Mouse (Mus musculus) kidney, adult 2 months (tissue): ENCODE results near the gene Ap4b1. TPM values are rescaled to one million over a fixed set of nuclear protein-coding genes. Genes with fewer than 3 reads are reported as not detected.
A peak's percentile ranks its signal among the peaks of the same experiment; 100 is the strongest.
"Not testable (repeated sequence)": the region's sequence is repeated elsewhere in the genome, so short reads cannot be mapped to it uniquely, and the experiment has no call there.

ENCODE experiments used
- DNase-seq: peaks from one replicate; pipeline ENCODE4 v3.0.0; 2021
- H3K27ac ChIP-seq: fragments of 200-500 bp; 2 replicates; pipeline ENCODE4 v1.5.1; 2012; ENCODE audit warnings: low read depth, low read length, control low read depth, inconsistent platforms; ENCODE audit not compliant: insufficient read depth
- H3K27me3 ChIP-seq: fragments of 200-500 bp; replicated peaks from 2 replicates; pipeline ENCODE4 v1.6.1; 2012; ENCODE audit warnings: mild to moderate bottlenecking, moderate library complexity, low read length, inconsistent platforms; ENCODE audit not compliant: control insufficient read depth, insufficient read depth
- H3K36me3 ChIP-seq: fragments of 200-500 bp; 2 replicates; pipeline ENCODE4 v1.6.1; 2012; ENCODE audit warnings: mild to moderate bottlenecking, moderate library complexity, low read length, inconsistent platforms; ENCODE audit not compliant: control insufficient read depth, insufficient read depth
- H3K4me1 ChIP-seq: fragments of 200-500 bp; 2 replicates; pipeline ENCODE4 v1.6.1; 2011; ENCODE audit warnings: low read length; ENCODE audit not compliant: control insufficient read depth, insufficient read depth
- H3K4me3 ChIP-seq: fragments of 200-500 bp; 2 replicates; pipeline ENCODE4 v1.5.1; 2011; ENCODE audit warnings: mild to moderate bottlenecking, low read depth, low read length, control low read depth; ENCODE audit not compliant: insufficient read depth
- CTCF ChIP-seq: fragments of 200-500 bp; conservative IDR thresholded peaks from 2 replicates; pipeline ENCODE4 v1.5.1; 2011; ENCODE audit warnings: low read depth, mild to moderate bottlenecking, control low read depth, low read length, moderate library complexity, mixed read lengths; ENCODE audit not compliant: insufficient read depth, insufficient read length
- POLR2A ChIP-seq: fragments of 200-500 bp; IDR thresholded peaks from one replicate; pipeline ENCODE4 v1.6.1; 2011; ENCODE audit warnings: low read depth, low read length, control low read depth
- WGBS: fragments of 180-500 bp; shearing (Covaris S2); methylation state at CpG from one replicate; pipeline ENCODE4 v1.1.7; 2018; 5-methylcytosine and 5-hydroxymethylcytosine counted together
- polyA plus RNA-seq: library from polyadenylated mRNA; depleted of rRNA; stranded (reverse); fragments of >200 nt; gene quantifications from 2 replicates; pipeline ENCODE4 v1.2.3, GENCODE M21; 2012

The Ap4b1 gene
- polyA plus RNA-seq, 1 experiment: 15.7 TPM

GRCm38 (mm10) chr3:103789891-103790345 is 19.4 kb upstream of the Ap4b1 start:
- Histone ChIP-seq H3K4me1 (peaks cover 33% of the 10 kb centered on the region), H3K36me3 (no peaks in the 10 kb centered on the region), H3K4me3 (peak overlapping the region; percentile 94), H3K27me3 (no peaks in the 10 kb centered on the region), H3K27ac (peak overlapping the region; percentile 69)
- DNase-seq: peak; percentile 67
- TF ChIP-seq POLR2A (no peak), CTCF (no peak)
- WGBS: 1% methylated on average over 14 of the region's 14 CpGs

DNA sequence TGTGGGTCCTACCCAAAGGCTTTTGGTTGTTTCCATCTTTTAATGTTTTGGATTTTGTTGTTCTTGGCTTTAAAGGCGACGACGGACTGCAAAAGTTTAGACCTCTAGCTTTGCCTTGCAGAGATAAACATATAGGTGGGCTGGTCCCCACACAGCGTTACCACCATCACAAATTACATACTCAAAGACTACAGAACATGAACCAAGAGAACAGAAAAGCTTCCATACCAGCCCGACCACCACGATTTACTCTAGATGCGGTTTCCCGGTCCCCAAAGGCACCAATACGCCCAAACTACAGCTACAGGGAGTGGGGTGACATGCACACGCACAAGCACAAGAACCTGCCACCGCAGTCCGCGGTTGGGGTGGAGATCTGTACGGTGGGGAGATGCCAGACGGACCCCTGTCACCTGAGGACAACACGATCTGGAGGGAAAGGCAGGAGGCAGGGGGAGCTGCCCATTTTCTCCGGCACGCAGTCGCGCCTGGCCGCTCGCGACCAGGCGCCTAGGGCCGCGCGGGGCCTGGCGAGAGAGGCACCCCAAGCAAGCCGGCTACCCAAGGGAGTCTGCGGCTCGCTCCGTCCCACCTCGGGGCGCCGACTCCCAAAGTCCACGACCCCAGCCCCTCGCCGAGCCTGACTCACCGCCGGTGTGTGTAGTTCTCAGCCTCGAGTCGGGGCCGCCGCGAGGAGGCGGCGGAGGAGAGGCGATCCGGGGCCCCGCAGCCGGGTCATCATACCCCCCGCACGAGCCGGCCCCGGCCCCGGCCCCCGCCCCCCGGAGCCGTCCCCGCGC is 18.8 kb upstream of the Ap4b1 start:
- Histone ChIP-seq H3K4me1 (peaks cover 30% of the 10 kb centered on the region), H3K36me3 (no peaks in the 10 kb centered on the region), H3K27me3 (no peaks in the 10 kb centered on the region), H3K4me3 (peak overlapping the region; percentile 94), H3K27ac (peak overlapping the region; percentile 69)
- under 1% methylated on average over 60 of the region's 61 CpGs for WGBS
- no peak for TF ChIP-seq POLR2A
- no peak for TF ChIP-seq CTCF
- no peak for DNase-seq

GRCm38 (mm10) chr3:103791230-103792110 is 17.9 kb upstream of the Ap4b1 start, which contains the start of gene Hipk1:
Hipk1 (minus strand) TSS chr3:103791563.
- H3K27me3 ChIP-seq: no peaks in the 10 kb centered on the region
- TF ChIP-seq CTCF (no peak), POLR2A (peak; percentile 79)
- peak within 1 kb of the TSS; percentile 94 for H3K4me3 ChIP-seq
- peak; percentile 97 for DNase-seq
- WGBS: 11% methylated on average over 49 of the region's 49 CpGs
- peak within 1 kb of the TSS; percentile 94 for H3K27ac ChIP-seq
- H3K4me1 ChIP-seq: peaks cover 27% of the 10 kb centered on the region
- H3K36me3 ChIP-seq: no peaks in the 10 kb centered on the region

- not testable (repeated sequence) for DNase-seq, H3K27me3 ChIP-seq, H3K4me3 ChIP-seq, H3K36me3 ChIP-seq
- peak overlapping the region; percentile 94; the same call in 1 of the 2 replicates for H3K27ac ChIP-seq
- H3K4me1 ChIP-seq: peaks cover 24% of the 10 kb centered on the region
- WGBS: 84% methylated on average over 5 of the region's 5 CpGs
Measured at GRCm38 (mm10) chr3:103792111-103792406, 17.3 kb upstream of the Ap4b1 start.

DNA sequence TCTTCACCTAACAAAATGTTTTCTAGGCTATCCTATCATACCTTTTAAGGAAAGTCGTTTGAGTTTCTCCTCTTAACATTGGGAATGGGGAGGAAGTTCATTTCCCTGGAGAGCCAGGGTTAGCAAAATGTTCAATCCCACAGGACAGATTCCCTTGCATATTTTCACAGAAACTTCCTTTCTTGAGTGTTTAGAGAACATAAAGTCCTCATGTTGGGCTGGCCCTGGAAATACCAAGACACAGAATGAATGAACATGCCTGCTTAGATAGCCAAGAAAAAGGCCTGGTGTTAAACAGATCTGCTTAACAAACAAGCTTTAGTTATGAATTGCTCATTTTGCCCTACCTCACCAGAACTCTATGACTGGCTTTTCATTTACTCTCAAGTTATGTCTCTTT is 16.8 kb upstream of the Ap4b1 start:
- 64% methylated on average over 1 of the region's 1 CpGs for WGBS
- DNase-seq: peak; percentile 54
- Histone ChIP-seq H3K27ac (no peak overlapping the region), H3K4me3 (no peak overlapping the region), H3K4me1 (peaks cover 19% of the 10 kb centered on the region), H3K27me3 (no peaks in the 10 kb centered on the region), H3K36me3 (no peaks in the 10 kb centered on the region)
- TF ChIP-seq CTCF (no peak), POLR2A (no peak)

GRCm38 (mm10) chr3:103796389-103796788 is 12.9 kb upstream of the Ap4b1 start:
- DNase-seq: no peak
- no peak overlapping the region for H3K4me3 ChIP-seq
- WGBS: 65% methylated on average over 2 of the region's 2 CpGs

DNA sequence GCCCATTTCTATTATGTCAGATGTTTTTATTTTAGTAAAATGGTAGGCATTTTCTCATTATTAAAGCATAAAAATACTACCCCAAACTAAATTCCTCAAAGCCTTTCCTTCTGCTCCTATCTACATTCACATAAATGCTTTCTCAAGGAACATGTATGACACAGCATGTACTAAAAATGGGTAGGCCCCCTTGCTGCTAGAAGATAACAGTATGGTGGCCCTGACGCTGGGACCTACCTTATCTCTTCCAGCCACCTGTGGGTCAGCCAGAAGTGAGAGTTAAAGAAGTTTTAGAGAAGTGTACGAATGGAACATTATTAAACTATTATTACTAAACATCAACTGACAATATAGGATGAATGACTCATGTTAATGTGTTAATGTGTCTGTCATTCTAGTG is 9.8 kb upstream of the Ap4b1 start:
- WGBS: 85% methylated on average over 2 of the region's 2 CpGs
- no peak for TF ChIP-seq POLR2A
- no peak for TF ChIP-seq CTCF
- DNase-seq: no peak

More at GRCm38 (mm10) chr3:103796389-103796788, 12.9 kb upstream of the Ap4b1 start:
- peaks cover 12% of the 10 kb centered on the region for H3K4me1 ChIP-seq
- TF ChIP-seq CTCF (no peak), POLR2A (no peak)
- H3K27ac ChIP-seq: no peak overlapping the region
- H3K36me3 ChIP-seq: no peaks in the 10 kb centered on the region
- no peaks in the 10 kb centered on the region for H3K27me3 ChIP-seq

More for the DNA sequence above, 9.8 kb upstream of the Ap4b1 start:
- Histone ChIP-seq H3K36me3 (no peaks in the 10 kb centered on the region; the same call in 1 of the 2 replicates), H3K4me3 (no peak overlapping the region), H3K27me3 (no peaks in the 10 kb centered on the region), H3K27ac (no peak overlapping the region), H3K4me1 (peaks cover 26% of the 10 kb centered on the region)
